Mouse (Mus musculus) kidney, embryonic 15.5 days (tissue): ENCODE measurements around the gene Immp2l. TPM values are rescaled to one million over a fixed set of nuclear protein-coding genes. Genes with fewer than 3 reads are reported as not detected.

Source experiments
- ATAC-seq: fragments of 200-750 bp; cut with Nextera tagmentation; replicated peaks from 2 replicates; pipeline ENCODE4 v1.8.0; 2017; ENCODE audit warnings: moderate TSS enrichment; ENCODE audit not compliant: low FRiP score
- H3K27ac ChIP-seq: fragments of 300-500 bp; sonication (generic); 2 replicates; pipeline ENCODE4 v1.5.1; 2015; ENCODE audit warnings: mild to moderate bottlenecking, inconsistent platforms
- H3K27me3 ChIP-seq: fragments of 300-500 bp; sonication (generic); 2 replicates; pipeline ENCODE4 v1.6.1; 2015; ENCODE audit warnings: inconsistent platforms
- H3K36me3 ChIP-seq: fragments of 300-500 bp; sonication (generic); 2 replicates; pipeline ENCODE4 v1.6.1; 2015; ENCODE audit warnings: inconsistent platforms
- H3K4me1 ChIP-seq: fragments of 300-500 bp; sonication (generic); 2 replicates; pipeline ENCODE4 v1.6.1; 2015; ENCODE audit warnings: inconsistent platforms
- H3K4me2 ChIP-seq: fragments of 300-500 bp; sonication (generic); 2 replicates; pipeline ENCODE4 v1.6.1; 2015; ENCODE audit warnings: moderate library complexity, mild to moderate bottlenecking, inconsistent platforms
- H3K4me3 ChIP-seq: fragments of 300-500 bp; sonication (generic); replicated peaks from 2 replicates; pipeline ENCODE4 v1.5.1; 2015; ENCODE audit warnings: mild to moderate bottlenecking, inconsistent platforms
- H3K9ac ChIP-seq: fragments of 300-500 bp; sonication (generic); 2 replicates; pipeline ENCODE4 v1.6.1; 2015; ENCODE audit warnings: mild to moderate bottlenecking, inconsistent platforms
- H3K9me3 ChIP-seq: fragments of 300-500 bp; sonication (generic); replicated peaks from 2 replicates; pipeline ENCODE4 v1.6.1; 2016; ENCODE audit warnings: inconsistent platforms
- WGBS: fragments of 180-500 bp; shearing (Covaris S2); methylation state at CpG from one replicate; pipeline ENCODE4 v1.1.7; 2015; ENCODE audit warnings: mixed read lengths; 5-methylcytosine and 5-hydroxymethylcytosine counted together
- polyA plus RNA-seq: library from polyadenylated mRNA; unstranded; fragments of >200 nt; fragmentation: Nextera tagmentation; extraction: Ambion mirVana; gene quantifications from 2 replicates; pipeline ENCODE4 v1.2.1, GENCODE M21; 2015

Immp2l gene
- polyA plus RNA-seq, 1 experiment from 2014 or later = 8.6 TPM

DNA sequence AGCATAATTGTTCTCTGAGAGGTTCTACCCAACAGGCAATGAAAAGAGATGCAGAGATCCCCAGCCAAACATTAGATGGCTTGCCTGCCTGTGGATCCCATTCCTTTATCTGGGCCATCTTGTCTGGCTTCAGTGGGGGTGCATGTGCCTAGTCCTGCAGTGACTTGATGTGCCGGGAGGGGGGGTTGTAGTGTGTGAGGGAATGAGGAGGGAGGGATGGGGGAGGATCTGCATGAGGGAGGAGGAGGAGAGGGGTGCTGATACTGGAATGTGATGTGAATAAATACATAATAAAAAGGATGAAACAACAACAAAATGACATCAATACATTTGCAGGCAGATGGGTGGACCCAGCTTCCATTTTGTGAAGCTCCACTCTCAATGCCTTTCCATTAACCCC, 658.3 kb downstream of the Immp2l start:
- Histone ChIP-seq H3K4me2 (no peak overlapping the region), H3K36me3 (no peaks in the 10 kb centered on the region), H3K27ac (no peak overlapping the region), H3K4me1 (no peaks in the 10 kb centered on the region), H3K4me3 (no peak overlapping the region), H3K9me3 (no peaks in the 10 kb centered on the region), H3K9ac (no peak overlapping the region), H3K27me3 (no peaks in the 10 kb centered on the region)
- WGBS = 67% methylated on average over 1 of the region's 1 CpGs
- no peak for ATAC-seq

DNA sequence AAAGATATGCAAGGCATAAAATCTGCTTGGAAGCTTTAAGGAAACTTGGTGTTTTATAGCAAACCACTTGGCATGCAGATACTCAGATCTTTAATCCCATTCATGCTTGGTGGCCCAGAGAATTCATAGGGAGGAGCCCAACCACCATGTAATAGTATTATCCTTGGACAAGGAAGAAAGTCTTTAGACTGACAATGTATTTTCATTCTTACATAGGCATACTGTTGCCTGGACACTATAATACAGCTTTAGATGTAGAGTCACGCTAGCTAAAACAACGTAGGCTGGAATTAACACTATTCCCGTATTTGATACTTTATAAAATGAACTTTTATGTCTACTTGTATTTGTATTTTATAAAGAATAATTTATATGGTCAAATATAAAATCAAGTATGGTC, 665.9 kb downstream of the Immp2l start:
- Histone ChIP-seq H3K4me3 (no peak overlapping the region), H3K27me3 (no peaks in the 10 kb centered on the region), H3K36me3 (no peaks in the 10 kb centered on the region), H3K4me2 (no peak overlapping the region), H3K4me1 (no peaks in the 10 kb centered on the region), H3K9ac (no peak overlapping the region), H3K27ac (no peak overlapping the region), H3K9me3 (no peaks in the 10 kb centered on the region)
- ATAC-seq = no peak
- WGBS = 87% methylated on average over 3 of the region's 3 CpGs

DNA sequence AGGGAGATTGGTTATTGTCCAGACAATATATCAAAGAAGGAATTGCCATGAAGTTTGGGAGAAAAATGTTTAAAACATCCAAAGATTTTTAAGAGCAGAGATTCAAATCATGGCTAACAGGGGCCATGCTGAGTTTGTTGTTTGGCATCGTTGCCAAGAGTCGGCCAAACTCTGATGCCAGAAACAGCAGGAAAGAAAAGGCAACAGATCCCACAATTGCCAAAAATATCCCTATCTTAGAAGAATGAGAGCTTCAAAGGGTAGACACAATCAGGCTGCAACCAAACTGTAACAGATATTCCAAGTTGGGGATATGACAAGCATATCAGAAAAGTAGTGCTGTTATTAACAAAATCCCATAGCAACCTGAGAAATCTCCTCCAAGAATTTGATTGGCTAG, 686.7 kb downstream of the Immp2l start:
- Histone ChIP-seq H3K4me3 (no peak overlapping the region), H3K4me2 (no peak overlapping the region), H3K9ac (no peak overlapping the region), H3K4me1 (no peaks in the 10 kb centered on the region), H3K9me3 (no peaks in the 10 kb centered on the region), H3K27me3 (no peaks in the 10 kb centered on the region), H3K27ac (no peak overlapping the region), H3K36me3 (no peaks in the 10 kb centered on the region)
- no peak for ATAC-seq
- 85% methylated on average over 2 of the region's 2 CpGs for WGBS

DNA sequence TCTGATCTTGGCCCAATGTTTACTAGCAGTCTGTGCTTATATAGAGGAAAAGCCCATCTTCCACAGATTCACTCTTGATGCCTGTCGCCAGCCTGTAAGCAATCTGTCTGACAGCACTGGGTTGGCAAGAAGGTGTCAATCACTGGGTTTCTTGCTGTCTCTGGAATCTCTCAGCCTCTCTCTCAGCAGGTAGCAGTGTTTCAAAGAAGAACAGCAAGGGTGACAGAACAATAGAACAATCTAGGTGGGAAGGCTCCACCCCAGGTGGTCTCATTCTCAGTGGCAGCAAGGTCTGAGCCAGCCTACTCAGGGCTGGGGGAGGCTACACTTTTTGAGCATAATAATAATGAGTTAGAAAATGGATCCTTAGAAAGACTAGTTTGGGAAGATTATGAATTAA, 693.1 kb downstream of the Immp2l start:
- Histone ChIP-seq H3K9me3 (0 out of 2 replicates have a peak, but pooled peaks cover 3% of the 10 kb centered on the region), H3K9ac (no peak overlapping the region), H3K27ac (no peak overlapping the region), H3K4me1 (no peaks in the 10 kb centered on the region), H3K4me2 (no peak overlapping the region), H3K27me3 (no peaks in the 10 kb centered on the region), H3K36me3 (no peaks in the 10 kb centered on the region), H3K4me3 (no peak overlapping the region)
- 63% methylated on average over 1 of the region's 1 CpGs for WGBS
- ATAC-seq = no peak

DNA sequence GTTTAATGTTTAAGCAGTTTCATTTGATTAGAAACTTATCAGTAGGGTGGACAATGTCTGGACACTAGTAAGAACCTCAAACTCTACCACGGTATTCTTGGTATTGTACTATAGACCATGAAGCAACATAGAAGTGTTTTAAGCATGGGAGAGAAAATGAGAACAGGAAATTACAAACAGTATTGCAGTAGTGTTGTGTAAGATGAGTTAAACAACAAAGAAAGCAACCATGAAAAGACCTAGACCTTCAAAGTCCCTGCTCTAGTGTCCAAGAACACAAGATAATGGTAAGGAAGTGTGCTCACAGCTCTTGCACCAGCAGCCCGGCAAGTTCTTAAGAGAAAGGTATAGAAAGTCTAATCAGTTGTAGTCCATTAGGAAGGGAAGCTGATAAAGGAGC, 700.7 kb downstream of the Immp2l start:
- Histone ChIP-seq H3K27me3 (no peaks in the 10 kb centered on the region), H3K9me3 (no peaks in the 10 kb centered on the region), H3K4me3 (no peak overlapping the region), H3K9ac (no peak overlapping the region), H3K4me2 (no peak overlapping the region), H3K36me3 (no peaks in the 10 kb centered on the region), H3K4me1 (no peaks in the 10 kb centered on the region), H3K27ac (no peak overlapping the region)
- no peak for ATAC-seq
- WGBS = 82% methylated on average over 2 of the region's 2 CpGs

DNA sequence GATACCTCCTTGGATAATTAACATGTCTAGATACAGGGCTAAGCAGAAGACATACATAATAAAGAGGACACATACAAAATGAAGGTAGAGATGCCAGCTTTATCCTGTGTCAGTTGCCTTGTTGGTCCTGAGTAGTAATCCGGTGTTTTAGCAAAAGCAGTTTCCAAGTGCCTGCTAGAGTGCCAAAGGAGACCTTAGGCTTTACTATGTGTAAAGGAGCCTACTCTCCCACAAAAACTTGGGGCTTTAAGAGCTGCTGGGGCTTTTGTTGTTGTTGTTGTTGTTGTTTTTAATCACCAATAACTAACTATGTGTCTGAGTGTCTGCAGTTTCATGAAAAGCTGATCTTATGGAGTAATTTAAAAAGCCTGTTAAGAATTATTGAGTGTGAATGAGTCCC, 702.8 kb downstream of the Immp2l start:
- H3K36me3 ChIP-seq = no peaks in the 10 kb centered on the region
- H3K27me3 ChIP-seq = no peaks in the 10 kb centered on the region
- no peak overlapping the region for H3K27ac ChIP-seq
- no peak overlapping the region for H3K4me2 ChIP-seq
- no peaks in the 10 kb centered on the region for H3K9me3 ChIP-seq
- no peak overlapping the region for H3K9ac ChIP-seq
- ATAC-seq = no peak
- no peaks in the 10 kb centered on the region for H3K4me1 ChIP-seq
- WGBS = 79% methylated on average over 1 of the region's 1 CpGs
- H3K4me3 ChIP-seq = no peak overlapping the region

DNA sequence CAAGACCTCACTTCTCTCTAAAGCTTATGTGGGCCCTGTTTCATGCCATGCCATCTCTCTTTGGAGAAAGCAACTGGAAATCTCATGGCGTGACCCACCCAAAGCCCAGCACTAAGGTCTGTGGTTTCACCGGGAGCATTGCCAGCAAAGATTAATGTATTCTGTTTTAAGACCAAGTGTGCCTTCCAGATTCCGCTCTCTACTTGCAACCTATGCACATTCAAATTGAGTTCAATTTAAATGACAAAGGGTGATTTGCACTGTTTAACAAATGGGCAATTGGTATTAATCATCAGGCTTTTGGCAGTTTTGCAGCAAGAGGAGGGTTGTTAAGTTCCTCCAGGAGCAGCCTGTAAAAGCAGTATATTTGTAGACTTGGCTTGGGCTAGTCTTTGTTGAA, 703.3 kb downstream of the Immp2l start:
- no peak overlapping the region for H3K4me3 ChIP-seq
- no peaks in the 10 kb centered on the region for H3K27me3 ChIP-seq
- no peaks in the 10 kb centered on the region for H3K9me3 ChIP-seq
- no peak overlapping the region for H3K9ac ChIP-seq
- no peak overlapping the region for H3K4me2 ChIP-seq
- ATAC-seq = no peak
- no peak overlapping the region for H3K27ac ChIP-seq
- H3K4me1 ChIP-seq = no peaks in the 10 kb centered on the region
- 41% methylated on average over 3 of the region's 3 CpGs for WGBS
- no peaks in the 10 kb centered on the region for H3K36me3 ChIP-seq

DNA sequence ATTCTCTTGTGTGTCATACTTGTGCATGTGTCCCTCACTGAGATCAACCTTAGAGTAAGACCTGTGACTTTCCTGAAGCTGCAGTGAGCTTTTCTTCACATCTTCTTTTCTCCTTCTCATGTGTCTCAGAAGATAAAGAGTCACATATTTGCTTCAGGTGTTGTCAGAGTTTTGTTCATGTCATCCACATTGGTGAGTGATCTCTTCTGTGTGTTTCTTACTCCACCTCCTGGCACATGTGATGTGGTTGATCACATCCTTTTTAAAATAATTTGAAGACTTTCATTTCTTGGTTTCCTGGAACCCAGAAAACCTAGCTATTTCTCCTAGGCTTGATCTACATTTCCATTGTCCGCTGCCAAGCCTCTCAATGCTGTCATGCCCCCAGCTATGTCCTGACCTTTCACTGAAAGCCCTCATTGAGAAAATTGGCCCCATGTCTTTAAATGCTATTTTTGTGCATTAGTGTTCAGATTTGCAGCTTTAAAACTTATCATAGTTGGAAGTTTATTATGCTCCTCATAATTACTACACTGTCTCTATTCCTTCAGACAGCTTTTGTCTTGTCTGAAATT, 704.0 kb downstream of the Immp2l start:
- H3K9me3 ChIP-seq = no peaks in the 10 kb centered on the region
- no peak overlapping the region for H3K4me3 ChIP-seq
- 81% methylated on average over 1 of the region's 1 CpGs for WGBS
- H3K27me3 ChIP-seq = no peaks in the 10 kb centered on the region
- no peaks in the 10 kb centered on the region for H3K36me3 ChIP-seq
- H3K4me2 ChIP-seq = no peak overlapping the region
- H3K9ac ChIP-seq = no peak overlapping the region
- no peak for ATAC-seq
- no peak overlapping the region for H3K27ac ChIP-seq
- H3K4me1 ChIP-seq = no peaks in the 10 kb centered on the region

DNA sequence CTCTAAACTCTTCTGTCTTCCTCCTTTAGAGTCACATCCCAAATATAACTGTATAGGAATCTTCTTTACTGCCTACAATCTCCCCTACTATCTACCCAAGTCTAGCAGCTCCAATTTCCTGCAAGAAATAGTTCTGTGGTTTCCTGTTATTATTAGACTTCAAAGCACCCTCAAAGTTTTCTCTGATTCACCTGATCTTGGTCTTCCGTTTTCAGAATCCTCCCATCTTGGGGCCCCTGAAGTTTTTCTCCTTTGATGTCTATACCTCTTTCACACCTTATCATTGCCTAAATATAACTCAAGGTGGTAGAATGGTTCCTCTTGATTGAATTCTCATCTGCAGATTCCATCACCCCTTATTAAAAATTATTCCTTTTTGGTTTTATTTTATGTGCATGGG, 704.6 kb downstream of the Immp2l start:
- Histone ChIP-seq H3K9me3 (no peaks in the 10 kb centered on the region), H3K4me3 (no peak overlapping the region), H3K4me2 (no peak overlapping the region), H3K4me1 (no peaks in the 10 kb centered on the region), H3K27ac (no peak overlapping the region), H3K36me3 (no peaks in the 10 kb centered on the region), H3K27me3 (no peaks in the 10 kb centered on the region), H3K9ac (no peak overlapping the region)
- ATAC-seq = no peak
- WGBS = 61% methylated on average over 1 of the region's 1 CpGs

DNA sequence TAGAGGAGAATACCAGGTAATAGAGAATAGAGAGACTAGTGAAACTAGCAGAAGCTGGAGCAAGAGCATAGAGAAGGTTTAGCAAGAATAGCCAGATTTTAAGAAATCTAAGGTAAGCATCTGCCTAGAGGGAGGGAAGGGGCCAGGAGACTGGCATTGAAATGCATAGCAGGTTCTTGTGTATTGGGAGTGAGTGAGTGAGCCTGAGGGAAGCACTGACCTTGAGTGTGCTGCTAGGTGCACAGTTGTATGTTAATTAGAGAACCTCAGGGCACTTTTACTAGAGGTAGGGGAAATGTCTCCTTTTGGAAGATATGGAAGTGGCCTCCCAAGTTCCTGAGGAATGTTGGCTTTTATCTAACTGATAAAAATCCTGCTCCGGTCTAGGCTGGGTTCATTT, 705.9 kb downstream of the Immp2l start:
- 78% methylated on average over 1 of the region's 1 CpGs for WGBS
- H3K9me3 ChIP-seq = no peaks in the 10 kb centered on the region
- H3K4me1 ChIP-seq = no peaks in the 10 kb centered on the region

DNA sequence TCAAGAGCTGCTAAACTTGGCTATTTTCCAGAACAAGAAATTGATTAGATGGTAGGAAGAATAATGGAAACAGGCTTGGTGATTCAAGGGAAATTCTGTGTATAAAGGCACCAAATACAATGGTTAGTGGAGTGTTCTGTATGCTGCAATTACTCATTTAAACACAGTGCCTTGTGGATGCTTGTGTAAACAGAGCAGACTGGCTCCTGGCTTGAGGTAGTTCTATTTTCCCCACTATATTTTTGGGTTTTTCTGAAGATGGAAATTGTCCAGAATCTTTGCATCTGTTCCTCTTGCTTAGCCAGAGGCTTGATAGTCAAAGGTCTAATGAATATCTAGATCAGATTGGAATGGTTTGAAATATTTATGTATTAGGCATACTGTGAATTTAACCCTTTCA, 709.3 kb downstream of the Immp2l start:
- Histone ChIP-seq H3K4me1 (no peaks in the 10 kb centered on the region), H3K36me3 (no peaks in the 10 kb centered on the region), H3K27me3 (no peaks in the 10 kb centered on the region), H3K4me3 (no peak overlapping the region), H3K4me2 (no peak overlapping the region), H3K9ac (no peak overlapping the region), H3K27ac (no peak overlapping the region), H3K9me3 (no peaks in the 10 kb centered on the region)
- ATAC-seq = no peak

More for the DNA sequence above, 705.9 kb downstream of the Immp2l start:
- Histone ChIP-seq H3K4me2 (no peak overlapping the region), H3K36me3 (no peaks in the 10 kb centered on the region), H3K9ac (no peak overlapping the region), H3K27ac (no peak overlapping the region), H3K27me3 (no peaks in the 10 kb centered on the region), H3K4me3 (no peak overlapping the region)
- no peak for ATAC-seq

DNA sequence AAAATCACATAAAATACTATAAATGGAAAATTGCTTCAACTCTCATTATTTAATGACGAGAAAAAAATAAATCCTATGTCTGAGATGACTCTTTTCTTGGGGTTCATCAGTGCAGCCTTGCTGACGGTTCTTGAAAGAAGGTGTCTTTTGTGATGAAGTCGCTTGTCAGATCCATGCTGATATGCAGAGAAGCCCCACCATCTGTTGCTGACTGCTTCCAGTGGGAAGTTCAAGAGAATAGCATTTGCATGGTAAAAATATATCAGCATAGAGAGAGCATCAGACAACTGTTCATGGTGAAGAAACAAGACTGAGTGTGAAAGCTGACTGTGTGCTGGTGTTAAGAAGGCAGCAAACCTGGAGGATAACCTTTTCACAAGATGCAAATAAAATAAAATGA, 719.0 kb downstream of the Immp2l start:
- 78% methylated on average over 3 of the region's 3 CpGs for WGBS
- H3K27me3 ChIP-seq = no peaks in the 10 kb centered on the region
- ATAC-seq = no peak

DNA sequence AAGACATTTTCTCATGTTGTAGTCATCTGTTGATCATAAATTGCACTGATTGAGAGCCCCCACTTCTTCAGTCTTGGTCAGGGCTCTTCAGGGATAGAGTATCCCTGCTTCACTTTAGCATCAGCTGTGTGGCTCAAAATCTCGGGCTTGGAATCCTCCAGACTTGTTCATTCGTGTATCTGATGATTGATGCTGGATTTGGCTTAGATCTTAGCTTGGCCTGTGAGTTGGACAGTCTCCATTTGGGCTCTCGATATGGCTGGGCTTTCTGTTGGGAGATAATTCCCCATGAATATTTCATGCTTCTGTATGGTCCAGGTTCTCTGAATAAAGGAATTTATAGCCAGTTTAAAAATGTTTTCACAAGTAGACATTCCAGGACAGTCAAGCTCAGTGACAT, 739.5 kb downstream of the Immp2l start:
- ATAC-seq = no peak
- Histone ChIP-seq H3K27ac (no peak overlapping the region), H3K9ac (no peak overlapping the region), H3K4me3 (no peak overlapping the region), H3K27me3 (no peaks in the 10 kb centered on the region), H3K36me3 (no peaks in the 10 kb centered on the region), H3K9me3 (no peaks in the 10 kb centered on the region), H3K4me2 (no peak overlapping the region), H3K4me1 (no peaks in the 10 kb centered on the region)
- WGBS = 68% methylated on average over 3 of the region's 3 CpGs

More for the DNA sequence above, 719.0 kb downstream of the Immp2l start:
- Histone ChIP-seq H3K4me3 (no peak overlapping the region), H3K4me1 (no peaks in the 10 kb centered on the region), H3K4me2 (no peak overlapping the region), H3K9ac (no peak overlapping the region), H3K27ac (no peak overlapping the region), H3K36me3 (no peaks in the 10 kb centered on the region), H3K9me3 (no peaks in the 10 kb centered on the region)
